8 mouse cellular contexts compared by ENCODE assay signal in genomic region chr1:91436380-91437082, GRCm38 (mm10). TPM values are rescaled to one million over a fixed set of nuclear protein-coding genes. Genes with fewer than 3 reads are reported as not detected.
A peak's percentile ranks its signal among the peaks of the same experiment; 100 is the strongest.
DNase-seq lines count a peak whose midpoint lies in the region; ATAC-seq and TF ChIP-seq lines count a peak whose summit lies in the region.

No protein-coding gene starts in this region.

- no peak overlapping the region for H3K9ac ChIP-seq in hindbrain, postnatal 0 days (replicated peaks; ENCODE audit: low read length)

- no peak for TF ChIP-seq CTCF in hindbrain, postnatal 0 days (IDR thresholded peaks at IDR 0.05; ENCODE audit: low read depth)
- no peak for TF ChIP-seq CTCF in testis, adult 2 months (IDR thresholded peaks at IDR 0.05; ENCODE audit: control insufficient read depth, insufficient read depth, insufficient replicate concordance, low read depth, low read length)

- WGBS in hindbrain, postnatal 0 days: 41% methylated on average over 6 of the region's 6 CpGs

- peak overlapping the region; percentile 52 for H3K27ac ChIP-seq in hindbrain, postnatal 0 days
- H3K27ac ChIP-seq in testis, adult 2 months (ENCODE audit: control insufficient read depth, insufficient read depth, low read depth, low read length): peak overlapping the region; percentile 43; the same call in 1 of the 2 replicates

- no peaks in the 10 kb centered on the region for H3K27me3 ChIP-seq in hindbrain, postnatal 0 days (ENCODE audit: insufficient read depth, low read length)
- H3K27me3 ChIP-seq in testis, adult 2 months (ENCODE audit: control insufficient read depth, insufficient read depth, low read length): no peaks in the 10 kb centered on the region

- no peaks in the 10 kb centered on the region for H3K9me3 ChIP-seq in hindbrain, postnatal 0 days (ENCODE audit: low read length)

- peak; percentile 72 for ATAC-seq in hindbrain, postnatal 0 days
- no peak for ATAC-seq in erythroid progenitor cell, adult 5-6 weeks (replicated peaks; ENCODE audit: low FRiP score, poor library complexity, severe bottlenecking)

- DNase-seq in left cerebral cortex, postnatal 4 days: peak; percentile 67
- DNase-seq in left cerebral cortex, adult 11 months (ENCODE audit: low spot score): no peak
- peak; percentile 81 for DNase-seq in adrenal gland, adult 8-10 months
- peak; percentile 93 for DNase-seq in gastrocnemius, adult 18-20 months (ENCODE audit: low spot score)
- peak; percentile 82 for DNase-seq in hindbrain, postnatal 0 days (ENCODE audit: low spot score)
- peak; percentile 90 to 94 for DNase-seq in lung, adult 18-20 months

- H3K36me3 ChIP-seq in hindbrain, postnatal 0 days (ENCODE audit: insufficient read depth, low read length): peaks cover 34% of the 10 kb centered on the region
- H3K36me3 ChIP-seq in testis, adult 2 months (ENCODE audit: control insufficient read depth, insufficient read depth, low read length): no peaks in the 10 kb centered on the region; the same call in 1 of the 2 replicates

- peaks cover 12% of the 10 kb centered on the region for H3K4me1 ChIP-seq in hindbrain, postnatal 0 days (ENCODE audit: insufficient read depth, low read length)
- H3K4me1 ChIP-seq in testis, adult 2 months (ENCODE audit: control insufficient read depth, insufficient read depth, low read length): peaks cover 4% of the 10 kb centered on the region

- no peak overlapping the region for H3K4me2 ChIP-seq in hindbrain, postnatal 0 days (ENCODE audit: low read depth, low read length)

- intact Hi-C loops in left cerebral cortex, postnatal 4 days (cut with DNase I): no loop called here

- no peak overlapping the region for H3K4me3 ChIP-seq in hindbrain, postnatal 0 days (ENCODE audit: low read length)
- no peak overlapping the region for H3K4me3 ChIP-seq in testis, adult 2 months (ENCODE audit: control insufficient read depth, low read depth, low read length)

- TF ChIP-seq POLR2A in testis, adult 2 months (IDR thresholded peaks at IDR 0.05; ENCODE audit: control insufficient read depth, low read depth, low read length): no peak

RNA-seq across cellular contexts. Expression of gene Per2, which starts 22.6 kb away (rescaled TPM):
- 10 to 100 TPM in 1 of 2 experiments, 1 to 10 TPM in 1; 8.4 to 10.7 TPM for total RNA-seq in left cerebral cortex, postnatal 4 days (2021)
- total RNA-seq in adrenal gland, adult 8-10 months (2022): 10 to 100 TPM; 42.5 to 75.0 (median 45.4) TPM
- total RNA-seq in gastrocnemius, adult 18-20 months (2021): 1 to 10 TPM; 2.3 to 3.0 TPM
- total RNA-seq in hindbrain, postnatal 0 days (2014; rRNA removed): 10.0 and 12.0 TPM in 2 replicates
- polyA plus RNA-seq in hindbrain, postnatal 0 days (2015; fragmentation: Nextera tagmentation; extraction: Ambion mirVana): 4.2 and 5.1 TPM in 2 replicates
- 3.4 and 4.2 TPM in 2 replicates for polyA plus RNA-seq in testis, adult 2 months (2012; rRNA removed)
- 0.72 and 1.3 TPM in 2 replicates for total RNA-seq in erythroid progenitor cell, adult 5-6 weeks (2015; ENCODE audit: low replicate concordance)
- 0.45 and 0.90 TPM in 2 replicates for total RNA-seq in erythroid progenitor cell, adult 5-6 weeks (2017; ENCODE audit: low replicate concordance)

RNA-seq across cellular contexts. Expression of gene Hes6, which starts 22.7 kb away (rescaled TPM):
- 10 to 100 TPM; 61.6 to 65.6 TPM for total RNA-seq in left cerebral cortex, postnatal 4 days (2021)
- total RNA-seq in adrenal gland, adult 8-10 months (2022): 100 to 1,000 TPM; 178 to 376 (median 294) TPM
- 1 to 10 TPM; 6.0 to 6.4 TPM for total RNA-seq in gastrocnemius, adult 18-20 months (2021)
- total RNA-seq in hindbrain, postnatal 0 days (2014; rRNA removed): 154 and 160 TPM in 2 replicates
- 129 and 131 TPM in 2 replicates for polyA plus RNA-seq in hindbrain, postnatal 0 days (2015; fragmentation: Nextera tagmentation; extraction: Ambion mirVana)
- polyA plus RNA-seq in testis, adult 2 months (2012; rRNA removed): 5.1 and 5.6 TPM in 2 replicates
- total RNA-seq in erythroid progenitor cell, adult 5-6 weeks (2015; ENCODE audit: low replicate concordance): 1.7 and 11.2 TPM in 2 replicates
- 3.5 and 4.6 TPM in 2 replicates for total RNA-seq in erythroid progenitor cell, adult 5-6 weeks (2017; ENCODE audit: low replicate concordance)

RNA-seq across cellular contexts. Expression of gene Ilkap, which starts 37.9 kb away (rescaled TPM):
- 10 to 100 TPM; 84.7 to 89.3 TPM for total RNA-seq in left cerebral cortex, postnatal 4 days (2021)
- total RNA-seq in adrenal gland, adult 8-10 months (2022): 100 to 1,000 TPM in 3 of 4 experiments, 10 to 100 TPM in 1; 89.4 to 138 (median 108) TPM
- total RNA-seq in gastrocnemius, adult 18-20 months (2021): 10 to 100 TPM; 35.4 to 40.1 TPM
- total RNA-seq in hindbrain, postnatal 0 days (2014; rRNA removed): 66.7 and 66.9 TPM in 2 replicates
- 119 and 120 TPM in 2 replicates for polyA plus RNA-seq in hindbrain, postnatal 0 days (2015; fragmentation: Nextera tagmentation; extraction: Ambion mirVana)
- polyA plus RNA-seq in testis, adult 2 months (2012; rRNA removed): 20.0 and 20.2 TPM in 2 replicates
- total RNA-seq in erythroid progenitor cell, adult 5-6 weeks (2015; ENCODE audit: low replicate concordance): 82.2 and 110 TPM in 2 replicates
- total RNA-seq in erythroid progenitor cell, adult 5-6 weeks (2017; ENCODE audit: low replicate concordance): 101 and 110 TPM in 2 replicates

RNA-seq across cellular contexts. Expression of gene Traf3ip1, which starts 57.9 kb away (rescaled TPM):
- 10 to 100 TPM; 15.4 to 16.1 TPM for total RNA-seq in left cerebral cortex, postnatal 4 days (2021)
- 10 to 100 TPM; 11.4 to 15.7 (median 12.9) TPM for total RNA-seq in adrenal gland, adult 8-10 months (2022)
- 1 to 10 TPM; 3.0 to 4.1 TPM for total RNA-seq in gastrocnemius, adult 18-20 months (2021)
- total RNA-seq in hindbrain, postnatal 0 days (2014; rRNA removed): 10.3 and 11.7 TPM in 2 replicates
- polyA plus RNA-seq in hindbrain, postnatal 0 days (2015; fragmentation: Nextera tagmentation; extraction: Ambion mirVana): 7.4 and 8.1 TPM in 2 replicates
- polyA plus RNA-seq in testis, adult 2 months (2012; rRNA removed): 32.0 and 32.5 TPM in 2 replicates
- 0.84 and 3.6 TPM in 2 replicates for total RNA-seq in erythroid progenitor cell, adult 5-6 weeks (2015; ENCODE audit: low replicate concordance)
- total RNA-seq in erythroid progenitor cell, adult 5-6 weeks (2017; ENCODE audit: low replicate concordance): 2.0 and 6.9 TPM in 2 replicates

Comparison
In these comparisons a context has a peak if more than half of its experiments do, and no peak if none do; other contexts are left out.
1. RNA of gene Hes6, which starts 22.7 kb away (total RNA-seq): 178 to 376 TPM in adrenal gland, adult 8-10 months, 154 to 160 TPM in hindbrain, postnatal 0 days and 61.6 to 65.6 TPM in left cerebral cortex, postnatal 4 days; 6.0 to 6.4 TPM in gastrocnemius, adult 18-20 months and 1.7 to 11.2 TPM in erythroid progenitor cell, adult 5-6 weeks; every median in the first group is over 4 times any median in the second.